Mouse (Mus musculus): ENCODE measurements around the gene Pld6. TPM values are rescaled to one million over a fixed set of nuclear protein-coding genes. Genes with fewer than 3 reads are reported as not detected.
A peak's percentile ranks its signal among the peaks of the same experiment; 100 is the strongest.

Gene Pld6
- polyA plus RNA-seq, 1 experiment = 0.69 TPM

DNA sequence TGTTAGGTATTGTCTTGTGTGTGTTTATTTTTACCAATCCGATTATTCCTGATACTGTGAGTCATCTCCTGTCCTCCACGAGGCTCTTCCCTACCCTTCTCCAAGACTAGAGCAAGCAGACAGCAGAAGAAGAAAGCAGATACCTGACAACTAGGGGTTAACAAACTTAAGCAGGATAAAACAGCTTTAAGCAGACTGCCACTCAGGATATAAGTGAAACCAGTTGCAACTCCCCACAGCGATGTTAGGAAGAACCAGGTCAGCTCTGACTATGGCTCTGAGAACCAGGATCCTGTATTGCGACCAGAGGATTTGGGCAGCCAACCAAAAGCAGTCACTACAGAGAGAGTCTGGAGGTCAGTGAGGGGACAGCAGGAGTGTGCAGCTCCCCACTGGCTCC is 23.8 kb upstream of the Pld6 start:
- Histone ChIP-seq H3K36me3 (ENCODE audit: control insufficient read depth, insufficient read depth, low read length) (peaks cover 11% of the 10 kb centered on the region), H3K4me1 (ENCODE audit: control insufficient read depth, insufficient read depth, insufficient read length) (peaks cover 6% of the 10 kb centered on the region; the same call in 1 of the 2 replicates), H3K4me3 (ENCODE audit: extremely low read depth, insufficient read depth, insufficient read length) (no peak overlapping the region), H3K27ac (ENCODE audit: insufficient read depth, low read length) (no peak overlapping the region), H3K27me3 (ENCODE audit: control insufficient read depth, insufficient read depth, low read length) (no peaks in the 10 kb centered on the region)
- WGBS = 76% methylated on average over 4 of the region's 4 CpGs
- TF ChIP-seq POLR2A (IDR thresholded peaks at IDR 0.05; ENCODE audit: low read depth, low read length) (no peak), CTCF (IDR thresholded peaks at IDR 0.05; ENCODE audit: extremely low read depth, insufficient read depth, insufficient read length, insufficient replicate concordance) (no peak)
- DNase-seq (ENCODE audit: low read depth in 1 of 2, low spot score in 2 of 2) = no peak

GRCm38 (mm10) chr11:59810480-59811158 is 23.2 kb upstream of the Pld6 start:
- peaks cover 17% of the 10 kb centered on the region for H3K36me3 ChIP-seq (ENCODE audit: control insufficient read depth, insufficient read depth, low read length)
- DNase-seq (ENCODE audit: low read depth in 1 of 2, low spot score in 2 of 2) = no peak
- no peaks in the 10 kb centered on the region for H3K27me3 ChIP-seq (ENCODE audit: control insufficient read depth, insufficient read depth, low read length)
- no peak for TF ChIP-seq CTCF (IDR thresholded peaks at IDR 0.05; ENCODE audit: extremely low read depth, insufficient read depth, insufficient read length, insufficient replicate concordance)
- TF ChIP-seq POLR2A (IDR thresholded peaks at IDR 0.05; ENCODE audit: low read depth, low read length) = no peak
- 0 out of 2 replicates have a peak overlapping the region, but pooled peaks have one; percentile 36 for H3K27ac ChIP-seq (ENCODE audit: insufficient read depth, low read length)
- WGBS = 67% methylated on average over 14 of the region's 14 CpGs
- peak overlapping the region; percentile 83; the same call in 1 of the 2 replicates for H3K4me3 ChIP-seq (ENCODE audit: extremely low read depth, insufficient read depth, insufficient read length)
- peaks cover 6% of the 10 kb centered on the region; the same call in 1 of the 2 replicates for H3K4me1 ChIP-seq (ENCODE audit: control insufficient read depth, insufficient read depth, insufficient read length)

DNA sequence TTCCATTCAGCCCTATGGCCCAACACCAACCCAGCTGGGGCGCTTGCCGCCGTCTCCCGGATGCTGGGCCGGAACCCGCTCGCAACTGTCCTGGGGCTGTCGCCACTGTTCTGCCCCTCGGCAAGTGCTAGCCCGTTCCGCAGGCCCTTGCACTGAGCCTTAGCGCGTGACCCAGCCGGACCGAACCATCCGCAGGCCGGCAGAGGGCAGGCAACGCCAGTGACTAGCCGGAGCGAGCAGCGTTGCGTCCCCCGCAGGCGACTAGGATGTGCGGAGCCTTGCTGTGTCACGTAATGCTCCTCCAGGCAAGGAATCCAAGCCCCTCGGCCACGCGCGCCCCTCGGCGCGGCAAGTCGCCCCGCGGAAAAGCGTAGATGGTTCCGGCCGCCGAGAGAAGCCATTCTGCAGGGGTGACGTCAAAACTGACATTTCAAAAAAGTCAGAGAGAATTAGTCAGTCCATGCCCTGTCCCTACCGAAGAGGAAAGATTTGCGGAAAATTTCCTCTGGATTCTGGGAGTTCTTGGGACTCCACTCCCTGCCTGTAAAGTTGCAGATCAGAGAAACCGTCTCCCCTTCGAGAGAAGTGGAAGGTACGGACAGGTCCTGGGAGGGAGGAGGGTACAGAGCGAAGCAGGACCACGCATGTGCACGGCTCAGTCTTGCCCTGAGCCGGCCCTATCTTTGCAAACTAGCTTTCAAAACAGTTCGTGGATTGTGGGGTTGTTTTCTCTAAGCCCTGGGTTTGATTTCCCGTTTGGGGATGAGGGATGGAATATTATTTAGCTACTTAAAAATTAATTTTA is 22.4 kb upstream of the Pld6 start, which contains the start of gene Flcn:
Flcn (minus strand) TSS at position 347 of the 805 bp plus-strand sequence.
- under 1% methylated on average over 52 of the region's 52 CpGs for WGBS

GRCm38 (mm10) chr11:59809071-59809669 is 21.7 kb upstream of the Pld6 start:
- no peaks in the 10 kb centered on the region for H3K27me3 ChIP-seq (ENCODE audit: control insufficient read depth, insufficient read depth, low read length)
- DNase-seq (ENCODE audit: low read depth in 1 of 2, low spot score in 2 of 2) = peak; percentile 24 to 68
- H3K36me3 ChIP-seq (ENCODE audit: control insufficient read depth, insufficient read depth, low read length) = peaks cover 31% of the 10 kb centered on the region
- H3K4me3 ChIP-seq (ENCODE audit: extremely low read depth, insufficient read depth, insufficient read length) = peak overlapping the region; percentile 83
- WGBS = under 1% methylated on average over 15 of the region's 15 CpGs
- peak overlapping the region; percentile 99 for H3K27ac ChIP-seq (ENCODE audit: insufficient read depth, low read length)
- H3K4me1 ChIP-seq (ENCODE audit: control insufficient read depth, insufficient read depth, insufficient read length) = peaks cover 6% of the 10 kb centered on the region; the same call in 1 of the 2 replicates
- no peak for TF ChIP-seq CTCF (IDR thresholded peaks at IDR 0.05; ENCODE audit: extremely low read depth, insufficient read depth, insufficient read length, insufficient replicate concordance)
- TF ChIP-seq POLR2A (IDR thresholded peaks at IDR 0.05; ENCODE audit: low read depth, low read length) = no peak

More for the DNA sequence above, 22.4 kb upstream of the Pld6 start, which contains the start of gene Flcn:
- DNase-seq (ENCODE audit: low read depth in 1 of 2, low spot score in 2 of 2) = peak; percentile 80 to 89
- Histone ChIP-seq H3K4me1 (ENCODE audit: control insufficient read depth, insufficient read depth, insufficient read length) (peaks cover 6% of the 10 kb centered on the region; the same call in 1 of the 2 replicates), H3K27me3 (ENCODE audit: control insufficient read depth, insufficient read depth, low read length) (no peaks in the 10 kb centered on the region), H3K36me3 (ENCODE audit: control insufficient read depth, insufficient read depth, low read length) (peaks cover 24% of the 10 kb centered on the region), H3K4me3 (ENCODE audit: extremely low read depth, insufficient read depth, insufficient read length) (peak within 1 kb of the TSS; percentile 83), H3K27ac (ENCODE audit: insufficient read depth, low read length) (peak within 1 kb of the TSS; percentile 99)
- TF ChIP-seq POLR2A (IDR thresholded peaks at IDR 0.05; ENCODE audit: low read depth, low read length) (peak; percentile 94), CTCF (IDR thresholded peaks at IDR 0.05; ENCODE audit: extremely low read depth, insufficient read depth, insufficient read length, insufficient replicate concordance) (no peak)

DNA sequence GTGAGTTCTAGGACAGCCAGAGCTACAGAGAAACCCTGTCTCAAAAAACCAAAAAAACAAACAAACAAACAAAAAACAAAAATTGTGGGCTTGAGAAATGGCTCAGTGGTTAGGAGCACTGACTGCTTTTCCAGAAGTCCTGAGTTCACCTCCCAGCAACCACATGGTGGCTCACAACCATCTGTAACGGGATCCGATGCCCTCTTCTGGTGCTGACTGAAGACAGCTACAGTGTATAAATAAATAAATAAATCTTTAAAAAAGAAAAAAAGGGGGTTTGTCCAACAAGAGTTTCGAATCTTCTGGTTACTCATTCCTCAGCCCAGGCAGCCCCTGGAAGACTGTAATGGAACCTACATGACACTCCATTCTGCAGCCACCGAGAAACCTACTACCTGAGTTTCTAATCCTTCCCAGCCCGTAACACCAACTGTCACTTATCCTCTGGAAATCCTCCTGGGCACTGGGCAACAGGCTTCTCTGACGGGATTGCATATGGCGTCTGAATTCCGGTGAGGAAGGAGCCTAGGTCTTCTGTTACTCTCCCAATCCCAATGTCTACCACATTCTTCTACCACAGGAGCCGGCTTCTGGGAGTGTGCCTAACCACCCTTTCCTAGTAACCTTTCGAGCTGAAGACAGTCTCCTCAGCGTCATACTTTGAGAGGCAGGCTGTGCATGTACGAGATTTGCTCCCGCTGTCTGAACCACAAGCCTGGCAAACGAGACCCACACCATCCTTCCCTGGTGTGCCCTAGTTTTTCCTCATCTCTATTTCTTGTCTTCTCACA is 20.9 kb upstream of the Pld6 start:
- Histone ChIP-seq H3K4me1 (ENCODE audit: control insufficient read depth, insufficient read depth, insufficient read length) (peaks cover 6% of the 10 kb centered on the region; the same call in 1 of the 2 replicates), H3K4me3 (ENCODE audit: extremely low read depth, insufficient read depth, insufficient read length) (peak overlapping the region; percentile 83; the same call in 1 of the 2 replicates), H3K27me3 (ENCODE audit: control insufficient read depth, insufficient read depth, low read length) (no peaks in the 10 kb centered on the region), H3K36me3 (ENCODE audit: control insufficient read depth, insufficient read depth, low read length) (peaks cover 36% of the 10 kb centered on the region), H3K27ac (ENCODE audit: insufficient read depth, low read length) (peak overlapping the region; percentile 19; the same call in 1 of the 2 replicates)
- WGBS = 71% methylated on average over 14 of the region's 14 CpGs
- TF ChIP-seq CTCF (IDR thresholded peaks at IDR 0.05; ENCODE audit: extremely low read depth, insufficient read depth, insufficient read length, insufficient replicate concordance) (no peak), POLR2A (IDR thresholded peaks at IDR 0.05; ENCODE audit: low read depth, low read length) (no peak)
- no peak for DNase-seq (ENCODE audit: low read depth in 1 of 2, low spot score in 2 of 2)

GRCm38 (mm10) chr11:59805656-59806055 is 18.2 kb upstream of the Pld6 start:
- no peak overlapping the region for H3K4me3 ChIP-seq (ENCODE audit: extremely low read depth, insufficient read depth, insufficient read length)
- WGBS = 100% methylated on average over 2 of the region's 2 CpGs
- H3K36me3 ChIP-seq (ENCODE audit: control insufficient read depth, insufficient read depth, low read length) = peaks cover 60% of the 10 kb centered on the region
- no peaks in the 10 kb centered on the region for H3K27me3 ChIP-seq (ENCODE audit: control insufficient read depth, insufficient read depth, low read length)
- H3K4me1 ChIP-seq (ENCODE audit: control insufficient read depth, insufficient read depth, insufficient read length) = peaks cover 4% of the 10 kb centered on the region; the same call in 1 of the 2 replicates
- no peak for TF ChIP-seq POLR2A (IDR thresholded peaks at IDR 0.05; ENCODE audit: low read depth, low read length)
- TF ChIP-seq CTCF (IDR thresholded peaks at IDR 0.05; ENCODE audit: extremely low read depth, insufficient read depth, insufficient read length, insufficient replicate concordance) = no peak
- no peak for DNase-seq (ENCODE audit: low read depth in 1 of 2, low spot score in 2 of 2)
- no peak overlapping the region for H3K27ac ChIP-seq (ENCODE audit: insufficient read depth, low read length)
